12 mouse cellular contexts compared by ENCODE assay signal in genomic region chr8:127603062-127603461, GRCm38 (mm10).
A peak's percentile ranks its signal among the peaks of the same experiment; 100 is the strongest.
DNase-seq lines count a peak whose midpoint lies in the region; ATAC-seq lines count a peak whose summit lies in the region.
"Had no signal": no experiment of that assay in that cellular context is flagged by ENCODE, and none has a peak within 500 bp of the region (broad histone marks: within the 10 kb centered on the region; RNA-seq: fewer than 3 reads in every experiment).

No protein-coding gene starts in this region.

- no peaks in the 10 kb centered on the region for H3K27me3 ChIP-seq in forebrain, embryonic 16.5 days (replicated peaks; ENCODE audit: control insufficient read depth, insufficient read depth, low read length)
- no peaks in the 10 kb centered on the region for H3K27me3 ChIP-seq in forebrain, embryonic 13.5 days
- H3K27me3 ChIP-seq: Patski had no signal

- ATAC-seq in forebrain, embryonic 16.5 days: peak; percentile 38; the same call in 1 of the 2 replicates
- ATAC-seq in forebrain, embryonic 13.5 days: no peak; the same call in 1 of the 2 replicates
- ATAC-seq in erythroblast, adult 5-6 weeks (replicated peaks; ENCODE audit: low FRiP score, poor library complexity, severe bottlenecking): 0 out of 2 replicates have a peak, but pooled peaks have one; percentile 43
- no peak for ATAC-seq in activated CD4-positive, CD25-positive, alpha-beta regulatory T cell, adult 4 months
- ATAC-seq: Patski had no signal

- no peak overlapping the region for H3K4me3 ChIP-seq in forebrain, embryonic 16.5 days (replicated peaks; ENCODE audit: low read length)
- no peak overlapping the region for H3K4me3 ChIP-seq in forebrain, embryonic 13.5 days

- peak; percentile 54 to 65 for DNase-seq in right cerebral cortex, postnatal 10 days (ENCODE audit: low spot score in 2 of 2)
- no peak for DNase-seq in right cerebral cortex, postnatal 14 days
- peak; percentile 12 for DNase-seq in heart, postnatal 4 days
- DNase-seq in embryo, embryonic 9.5 days (ENCODE audit: extremely low spot score): no peak

- no peak overlapping the region for H3K27ac ChIP-seq in forebrain, embryonic 16.5 days (ENCODE audit: low read length)
- no peak overlapping the region for H3K27ac ChIP-seq in forebrain, embryonic 13.5 days
- H3K27ac ChIP-seq: kidney, postnatal 0 days had no signal

- H3K9me3 ChIP-seq in forebrain, embryonic 16.5 days (ENCODE audit: control insufficient read depth, low read length): no peaks in the 10 kb centered on the region
- H3K9me3 ChIP-seq in forebrain, embryonic 13.5 days (replicated peaks): no peaks in the 10 kb centered on the region

- H3K4me1 ChIP-seq in forebrain, embryonic 16.5 days (replicated peaks; ENCODE audit: control insufficient read depth, insufficient read depth, low read length): no peaks in the 10 kb centered on the region
- H3K4me1 ChIP-seq in forebrain, embryonic 13.5 days: no peaks in the 10 kb centered on the region

- H3K9ac ChIP-seq in forebrain, embryonic 16.5 days (replicated peaks; ENCODE audit: low read depth, low read length): no peak overlapping the region
- no peak overlapping the region for H3K9ac ChIP-seq in forebrain, embryonic 13.5 days

- WGBS in forebrain, embryonic 16.5 days: 74% methylated on average over 15 of the region's 15 CpGs
- 93% methylated on average over 15 of the region's 15 CpGs for WGBS in forebrain, embryonic 13.5 days

- no peaks in the 10 kb centered on the region for H3K36me3 ChIP-seq in forebrain, embryonic 16.5 days (ENCODE audit: control insufficient read depth, insufficient read depth)
- peaks cover 15% of the 10 kb centered on the region; the same call in 1 of the 2 replicates for H3K36me3 ChIP-seq in forebrain, embryonic 13.5 days (ENCODE audit: poor library complexity, severe bottlenecking)

- no peak overlapping the region for H3K4me2 ChIP-seq in forebrain, embryonic 16.5 days (ENCODE audit: low read length)
- H3K4me2 ChIP-seq in forebrain, embryonic 13.5 days: no peak overlapping the region
- H3K4me2 ChIP-seq: liver, embryonic 11.5 days; midbrain, embryonic 11.5 days had no signal

Comparison
In these comparisons a context has a peak if more than half of its experiments do, and no peak if none do; other contexts are left out.
1. ATAC-seq: peak in forebrain, embryonic 16.5 days (single experiment) and erythroblast, adult 5-6 weeks (single experiment); none in forebrain, embryonic 13.5 days (single experiment) and activated CD4-positive, CD25-positive, alpha-beta regulatory T cell, adult 4 months (single experiment).
2. DNase-seq: peak in right cerebral cortex, postnatal 10 days (2 of 2) and heart, postnatal 4 days (single experiment); none in right cerebral cortex, postnatal 14 days (single experiment) and embryo, embryonic 9.5 days (single experiment).